Mouse (Mus musculus): ENCODE data around the gene Inpp4b.

Inpp4b gene

DNA sequence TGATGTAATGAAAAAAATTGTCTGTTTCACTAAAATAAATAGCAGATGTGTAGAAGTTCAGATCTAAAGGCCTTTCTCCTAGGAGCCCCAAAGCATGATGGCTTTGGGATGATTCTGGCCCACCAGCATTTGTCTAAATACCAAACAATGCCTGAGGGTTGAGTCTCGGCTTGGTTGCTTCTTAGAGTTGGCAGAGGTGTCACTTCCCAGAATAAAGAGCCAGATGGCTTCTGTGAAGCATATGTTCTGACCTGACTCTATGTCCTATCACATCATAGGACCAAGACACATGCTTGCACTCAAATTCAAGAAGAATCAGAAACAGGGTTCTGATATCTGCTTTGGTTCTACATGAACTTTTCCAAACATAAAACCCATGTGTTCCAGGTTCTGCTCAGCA, 365.1 kb downstream of the Inpp4b start:
- DNase-seq (ENCODE audit: low read depth, low spot score) = no peak

DNA sequence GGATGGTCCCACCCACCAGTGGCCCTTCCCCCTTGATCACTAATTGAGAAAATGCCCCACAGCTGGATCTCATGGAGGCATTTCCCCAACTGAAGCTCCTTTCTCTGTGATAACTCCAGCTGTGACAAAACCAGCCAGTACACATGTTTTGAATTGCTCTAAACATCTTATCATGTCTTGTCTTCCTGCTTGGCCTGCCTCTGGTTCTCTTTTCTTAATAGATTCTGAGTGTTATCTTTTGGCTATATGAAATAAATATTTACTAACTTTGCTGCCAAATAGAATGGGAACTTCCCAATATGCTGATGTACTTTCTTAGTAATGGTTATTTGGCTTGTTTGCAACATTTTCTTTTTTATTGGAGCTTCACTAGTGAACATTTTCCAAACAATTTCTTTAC, 389.0 kb downstream of the Inpp4b start:
- DNase-seq (ENCODE audit: low read depth, low spot score) = no peak

DNA sequence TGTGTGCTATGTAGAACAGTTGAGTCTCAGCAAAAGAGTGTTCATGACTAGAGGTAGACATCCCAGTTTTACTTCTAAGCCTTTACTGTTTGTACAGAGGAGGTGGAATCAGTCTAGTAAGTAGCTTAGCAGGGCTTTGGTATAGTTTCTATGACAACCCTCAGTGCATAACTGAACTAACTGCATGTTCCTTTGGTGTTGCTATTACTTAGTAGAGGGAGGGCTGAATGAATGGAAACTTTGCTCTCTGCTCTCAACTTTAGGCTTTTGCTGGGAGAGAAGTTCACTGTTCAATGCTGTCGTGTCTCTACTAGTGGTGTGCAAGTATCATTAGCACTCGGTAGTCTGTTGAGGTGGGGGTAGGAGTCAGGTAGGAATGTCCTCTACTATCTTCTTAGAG, 393.3 kb downstream of the Inpp4b start:
- no peak for DNase-seq (ENCODE audit: low read depth, low spot score)

DNA sequence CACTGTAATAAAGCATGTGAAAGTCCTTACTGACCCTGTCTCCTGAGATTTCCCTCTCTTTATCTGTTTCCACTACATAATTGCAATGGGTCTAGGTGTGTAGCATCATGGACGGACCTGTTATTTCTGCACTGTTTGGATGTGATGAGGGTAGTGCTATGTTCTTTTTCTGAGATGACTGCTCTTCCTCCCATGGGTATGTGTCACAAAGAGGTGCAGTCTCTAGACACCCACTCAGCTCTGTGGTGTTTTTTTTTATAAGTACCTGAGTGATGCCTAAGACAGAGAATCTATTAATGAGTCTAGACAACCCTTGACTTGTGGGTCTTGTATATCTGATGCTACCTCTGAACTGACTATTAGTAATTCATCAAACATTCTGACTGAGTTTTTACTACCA, 393.7 kb downstream of the Inpp4b start:
- no peak for DNase-seq (ENCODE audit: low read depth, low spot score)

DNA sequence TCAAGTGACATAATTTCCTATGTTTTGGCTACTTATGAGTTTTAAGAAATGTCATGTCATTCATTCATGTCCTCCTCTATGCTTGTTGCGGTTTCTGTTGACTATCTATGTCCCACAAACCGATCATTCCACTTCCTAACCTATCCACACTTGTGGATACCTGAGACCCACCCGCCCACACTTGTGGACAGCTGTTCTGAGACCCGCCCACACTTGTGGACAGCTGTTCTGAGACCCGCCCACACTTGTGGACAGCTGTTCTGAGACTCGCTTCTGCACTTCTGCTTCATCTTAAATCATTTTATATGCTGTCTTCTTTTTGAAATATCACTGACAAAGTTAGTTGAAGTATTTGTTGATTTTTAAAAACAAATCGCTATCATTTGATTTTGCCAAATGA, 400.2 kb downstream of the Inpp4b start:
- no peak for DNase-seq (ENCODE audit: low read depth, low spot score)

DNA sequence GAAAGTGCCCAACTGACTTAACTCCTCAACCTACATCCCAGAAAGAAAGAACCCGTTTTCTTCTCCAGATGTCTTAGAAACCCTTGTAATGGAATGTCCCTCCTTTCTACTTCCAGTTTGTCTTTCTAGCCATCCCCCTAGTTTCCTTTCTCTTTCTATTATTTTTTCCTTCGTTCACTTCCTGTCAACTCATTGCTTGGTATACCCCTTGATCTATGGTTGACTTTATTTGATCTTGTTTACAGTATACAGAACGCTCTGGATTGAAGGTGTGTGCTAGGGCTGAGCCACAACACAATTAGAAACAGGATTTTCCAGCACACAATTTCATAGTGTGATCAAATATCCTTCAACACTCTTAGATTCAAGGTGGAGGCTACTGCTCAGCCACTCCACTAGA, 400.7 kb downstream of the Inpp4b start:
- no peak for DNase-seq (ENCODE audit: low read depth, low spot score)

DNA sequence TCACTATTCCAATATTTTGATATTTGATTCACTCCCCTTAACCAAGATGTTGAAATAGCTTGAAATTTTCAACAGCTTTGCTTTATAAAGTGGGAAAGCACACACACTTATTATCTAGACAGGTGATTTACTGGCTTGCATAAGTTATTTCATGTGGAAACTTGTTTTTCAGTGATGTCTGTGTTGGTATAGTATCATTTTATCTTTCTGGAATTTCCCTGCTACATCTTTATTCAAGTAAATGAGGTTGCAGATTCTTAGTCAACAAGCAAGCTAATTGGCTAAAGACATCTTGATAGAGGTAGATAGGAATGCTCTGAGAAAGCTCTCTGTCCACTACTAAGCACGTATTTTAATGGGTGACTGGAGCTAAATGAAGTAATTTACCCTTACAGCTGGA, 403.1 kb downstream of the Inpp4b start:
- DNase-seq (ENCODE audit: low read depth, low spot score) = no peak

DNA sequence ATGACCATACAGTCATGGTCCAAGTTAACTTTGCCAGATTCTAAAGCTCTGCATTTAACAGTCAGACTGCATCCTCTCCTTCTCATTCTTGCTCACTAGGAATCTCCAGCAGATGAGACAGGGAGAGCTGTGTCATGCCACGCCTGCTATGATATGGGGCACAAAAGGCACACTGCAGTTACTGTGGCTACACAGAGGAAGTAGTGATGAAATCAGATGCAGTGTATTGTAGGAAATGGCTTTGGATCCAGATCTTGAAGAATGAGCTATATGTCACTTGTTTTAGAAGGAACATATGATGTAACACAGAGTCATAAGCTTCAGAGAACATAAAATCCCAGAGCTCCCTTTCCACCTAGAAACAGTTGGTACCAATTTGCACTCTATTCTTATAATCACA, 408.8 kb downstream of the Inpp4b start:
- no peak for DNase-seq (ENCODE audit: low read depth, low spot score)

DNA sequence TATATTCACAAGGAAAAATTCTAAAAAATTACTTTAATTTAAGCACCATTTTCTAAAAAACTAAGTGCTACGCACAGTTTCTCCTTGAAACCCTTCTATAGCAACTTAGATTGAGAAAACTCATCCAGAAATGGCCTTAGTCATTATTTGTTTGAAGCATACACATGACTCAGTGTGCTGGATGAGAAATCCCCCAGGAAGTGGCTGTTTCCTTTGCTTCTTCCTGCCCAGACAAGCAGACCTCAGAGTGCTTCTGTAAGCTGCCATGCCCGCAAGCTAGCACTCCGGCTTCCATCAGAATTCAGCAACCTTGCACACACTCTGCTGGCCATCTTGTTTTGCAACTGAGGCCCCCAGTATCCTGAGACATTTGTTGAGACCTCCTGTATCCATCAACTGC, 414.3 kb downstream of the Inpp4b start:
- no peak for DNase-seq (ENCODE audit: low read depth, low spot score)

DNA sequence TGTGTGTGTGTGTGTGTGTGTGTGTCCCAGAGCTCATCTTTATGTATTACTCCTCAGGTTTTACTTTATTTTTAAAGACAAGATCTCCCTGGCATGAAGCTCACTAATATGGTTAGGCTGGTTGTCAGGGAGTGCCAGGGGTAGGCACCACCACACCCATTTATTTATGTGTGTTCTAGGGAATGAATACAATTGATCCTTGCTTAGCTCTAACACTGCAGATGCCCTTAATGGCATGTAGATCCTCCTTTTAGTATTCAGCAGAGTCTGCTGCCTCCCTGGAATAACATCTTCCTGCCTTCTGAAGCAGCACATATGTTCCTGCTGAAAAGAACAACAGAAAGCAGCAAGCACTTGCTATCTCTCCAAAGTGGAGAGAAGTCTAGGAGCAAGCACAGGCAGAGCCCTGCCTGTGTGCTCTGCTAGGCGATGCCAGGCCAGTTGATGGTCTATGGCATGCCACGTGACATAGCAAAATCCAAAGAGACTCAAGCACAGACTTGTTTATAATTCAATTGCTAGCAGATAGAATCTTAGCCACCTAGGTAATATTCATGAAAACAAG, 415.3 kb downstream of the Inpp4b start:
- no peak for DNase-seq (ENCODE audit: low read depth, low spot score)

DNA sequence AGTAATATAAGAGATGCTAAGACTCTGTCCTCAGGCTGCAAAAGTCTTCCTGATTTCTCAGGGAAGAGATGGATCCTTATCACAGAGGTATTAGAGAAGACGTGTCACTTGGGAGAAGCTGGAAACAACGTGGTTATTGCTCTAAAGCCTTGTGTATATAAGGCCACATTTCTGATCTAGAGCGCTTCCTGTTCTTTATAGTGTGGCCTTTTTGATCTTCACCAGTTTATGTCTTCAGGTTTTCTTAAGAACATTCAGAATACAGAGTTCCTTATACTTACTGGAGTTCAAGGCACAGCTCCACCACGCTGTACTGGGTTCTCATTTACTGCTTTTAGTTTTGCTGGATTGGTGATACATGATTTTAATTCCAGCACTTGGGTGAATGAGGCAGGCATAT, 419.1 kb downstream of the Inpp4b start:
- DNase-seq (ENCODE audit: low read depth, low spot score) = no peak

DNA sequence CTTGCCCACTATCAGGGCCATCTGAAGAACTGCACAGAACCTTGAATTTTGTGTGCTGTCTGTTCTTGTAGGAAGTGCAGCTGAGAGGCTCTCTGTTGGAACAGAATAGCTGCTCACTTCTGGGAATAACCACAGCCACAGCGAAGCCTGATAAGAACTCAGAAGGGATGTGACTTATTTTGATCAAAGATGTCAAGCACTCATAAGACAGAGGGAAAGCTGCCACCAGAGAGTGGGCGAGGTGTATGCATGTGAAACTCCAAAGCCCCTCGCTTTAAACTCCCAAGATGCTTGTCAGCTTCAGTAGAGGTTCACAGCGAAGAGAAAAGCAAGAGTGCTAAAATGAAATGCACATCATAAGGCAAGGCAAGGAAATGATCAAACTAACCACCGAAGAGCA, 423.7 kb downstream of the Inpp4b start:
- no peak for DNase-seq (ENCODE audit: low read depth, low spot score)

DNA sequence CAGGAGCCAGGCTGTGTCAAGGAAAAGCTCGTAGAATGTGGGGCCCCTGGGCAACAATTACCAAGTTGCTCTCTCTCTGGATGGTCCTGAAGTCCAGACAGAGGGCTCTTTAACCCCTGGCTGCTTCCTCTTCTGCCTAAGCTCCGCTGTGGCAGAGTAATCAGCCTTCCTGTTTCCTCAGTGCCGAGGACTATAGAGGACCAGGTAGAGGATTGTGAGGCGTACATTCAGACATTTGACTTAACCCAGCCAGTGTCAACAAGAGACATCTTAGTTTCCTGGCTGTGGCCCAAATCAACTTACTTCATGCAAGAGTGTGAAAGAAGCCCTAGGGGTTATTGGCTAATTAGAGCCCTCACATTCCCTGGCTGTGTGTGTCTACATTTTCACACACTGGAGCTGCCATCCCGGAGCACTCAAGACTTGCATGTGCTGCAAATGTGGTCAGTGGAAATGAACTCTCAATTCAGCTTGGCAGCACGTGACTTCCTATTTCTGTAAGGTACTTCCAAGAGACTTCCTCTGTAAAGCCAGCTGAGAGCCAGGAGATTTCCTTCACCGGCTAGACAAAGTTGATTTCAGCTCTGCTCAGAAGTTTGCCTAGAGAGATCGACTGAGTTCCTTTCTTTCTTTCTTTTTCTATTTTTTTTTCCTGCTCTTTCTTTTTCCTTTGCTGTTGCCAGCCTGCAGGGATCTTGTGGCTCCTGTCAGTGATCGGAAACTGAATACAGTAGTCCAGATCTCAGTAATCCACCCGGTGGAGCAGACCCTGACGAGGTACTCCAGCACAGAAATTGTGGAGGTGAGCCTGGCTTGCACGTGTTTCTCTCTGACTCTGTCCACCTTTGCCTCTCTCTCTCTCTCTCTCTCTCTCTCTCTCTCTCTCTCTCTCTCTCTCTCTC, 425.3 kb downstream of the Inpp4b start:
- no peak for DNase-seq (ENCODE audit: low read depth, low spot score)

DNA sequence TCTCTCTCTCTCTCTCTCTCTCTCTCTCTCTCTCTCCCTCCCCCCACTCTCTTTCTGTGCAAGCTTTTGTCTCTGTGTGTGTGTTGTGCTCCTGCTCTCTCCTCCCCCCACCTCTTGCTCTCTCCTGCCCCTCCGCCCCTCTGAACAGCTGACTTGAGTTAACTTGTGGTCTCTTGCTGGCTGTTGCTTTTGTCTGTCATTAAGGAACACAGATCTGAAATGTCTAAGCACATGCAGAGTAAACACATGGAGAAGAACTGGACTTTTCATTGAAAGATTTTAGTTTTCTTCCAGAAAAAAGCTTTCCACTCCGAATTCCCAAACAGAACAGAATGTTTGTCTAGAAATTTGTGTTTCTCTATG, 425.9 kb downstream of the Inpp4b start:
- DNase-seq (ENCODE audit: low read depth, low spot score) = no peak

DNA sequence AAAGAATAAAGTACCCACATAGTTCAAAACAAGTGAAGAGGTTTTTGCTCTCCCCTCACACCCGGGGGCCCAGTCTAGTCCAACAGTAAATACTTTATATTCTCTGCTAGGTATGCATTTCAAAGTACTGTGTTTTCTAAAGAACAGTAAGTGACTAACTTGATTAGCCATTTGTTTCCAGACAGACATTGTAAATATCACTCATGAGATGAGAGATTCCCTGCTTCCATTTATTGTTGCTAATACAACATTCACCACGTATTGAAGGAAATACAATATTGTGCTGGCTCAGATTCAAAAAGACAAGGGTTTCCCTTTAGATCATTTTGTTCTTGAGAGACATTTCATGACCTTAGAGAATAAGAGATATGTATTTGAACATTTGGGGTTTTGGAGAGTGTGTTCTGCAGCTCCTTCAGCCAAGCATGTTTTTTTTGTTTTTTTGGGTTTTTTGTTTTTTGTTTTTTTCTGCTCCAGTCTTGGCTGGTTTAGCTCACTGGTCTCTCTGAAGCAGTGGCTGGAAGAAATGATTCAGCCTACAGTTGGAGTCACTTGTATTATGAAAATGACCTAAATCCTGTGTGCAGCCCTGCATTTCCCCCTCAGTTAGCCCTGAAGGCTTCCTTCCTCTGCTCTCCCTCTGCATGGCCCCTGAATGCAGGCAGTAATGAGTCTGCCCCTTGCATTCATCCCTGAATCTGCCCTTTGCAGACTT, 426.5 kb downstream of the Inpp4b start:
- DNase-seq (ENCODE audit: low read depth, low spot score) = no peak

DNA sequence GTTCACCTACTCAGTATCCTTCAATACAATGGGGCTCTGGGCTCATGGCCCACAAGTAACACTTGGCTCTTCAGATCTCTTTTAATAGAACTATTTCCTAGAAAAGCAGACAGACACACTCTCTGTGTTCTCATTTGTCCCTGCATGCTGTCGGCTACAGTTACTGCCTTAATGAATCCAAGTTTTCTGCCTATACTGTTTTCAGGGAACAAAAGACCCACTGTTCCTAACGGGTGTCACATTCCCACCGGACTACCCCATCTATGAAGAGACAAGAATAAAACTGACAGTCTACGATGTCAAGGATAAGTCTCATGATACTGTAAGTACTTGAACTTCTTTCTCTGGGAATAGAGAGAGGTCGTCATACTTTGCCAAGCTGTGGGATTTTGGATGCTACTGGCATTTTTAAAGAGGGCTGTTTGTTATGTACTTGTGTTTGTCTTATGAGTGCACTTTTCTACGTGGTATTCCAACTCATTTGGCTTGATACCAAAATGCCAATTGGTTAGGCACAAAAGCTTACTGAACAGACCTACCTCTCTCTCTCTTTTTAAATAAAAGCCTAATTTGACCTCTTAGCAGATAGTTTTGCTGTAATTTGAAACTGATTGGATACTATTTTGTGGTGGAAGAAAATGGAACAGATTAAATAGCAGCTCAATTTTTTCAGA, 428.4 kb downstream of the Inpp4b start:
- no peak for DNase-seq (ENCODE audit: low read depth, low spot score)

DNA sequence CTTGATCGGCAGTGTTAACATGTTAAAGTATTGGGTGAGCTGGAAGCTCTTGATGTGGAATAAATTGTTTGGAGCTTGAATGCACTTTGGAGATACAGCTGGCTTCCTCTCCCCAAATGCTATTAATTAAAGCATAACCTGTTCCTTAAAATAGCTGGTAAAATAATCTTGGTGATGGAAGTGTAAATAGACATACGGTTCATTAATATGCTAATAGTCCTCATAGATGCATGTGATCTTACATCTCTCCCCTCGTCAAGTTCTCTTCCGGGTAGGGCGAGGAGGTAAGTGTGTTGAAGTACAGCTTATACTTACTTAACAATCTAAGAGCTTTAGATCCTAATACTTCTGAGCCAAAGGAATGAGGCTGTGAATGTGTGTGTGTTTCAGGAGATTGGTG, 430.5 kb downstream of the Inpp4b start:
- DNase-seq (ENCODE audit: low read depth, low spot score) = no peak

DNA sequence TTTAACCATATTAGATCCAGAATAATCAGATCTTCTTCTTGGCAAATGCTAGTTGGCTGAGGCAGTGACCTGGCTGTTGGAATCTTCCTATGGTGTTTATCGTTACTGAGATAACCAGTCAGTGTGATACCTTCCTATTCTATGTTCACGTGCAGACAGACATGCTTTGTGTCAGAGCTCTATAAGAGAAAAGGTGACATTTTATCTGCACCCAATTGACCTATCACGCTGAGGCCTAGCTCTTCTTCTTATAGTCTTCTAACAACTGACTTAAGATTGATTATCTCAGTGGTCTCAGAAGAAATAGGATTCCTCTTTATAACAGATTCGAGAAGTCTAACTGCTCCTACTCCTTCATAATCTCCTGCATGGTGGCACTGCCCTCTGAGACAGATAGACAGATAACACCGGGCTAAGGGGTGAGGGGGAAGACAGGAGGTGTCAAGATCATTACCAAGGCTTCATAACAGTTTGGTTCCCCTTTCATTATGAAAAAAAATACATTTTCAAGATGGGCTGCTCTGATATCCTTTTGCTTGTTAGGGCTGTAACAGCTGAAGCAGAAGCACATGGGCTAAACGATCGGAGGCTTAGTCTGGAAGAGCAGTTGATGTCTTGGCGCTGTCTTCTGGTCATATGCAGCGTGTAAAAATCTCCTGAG, 431.1 kb downstream of the Inpp4b start:
- DNase-seq (ENCODE audit: low read depth, low spot score) = no peak

DNA sequence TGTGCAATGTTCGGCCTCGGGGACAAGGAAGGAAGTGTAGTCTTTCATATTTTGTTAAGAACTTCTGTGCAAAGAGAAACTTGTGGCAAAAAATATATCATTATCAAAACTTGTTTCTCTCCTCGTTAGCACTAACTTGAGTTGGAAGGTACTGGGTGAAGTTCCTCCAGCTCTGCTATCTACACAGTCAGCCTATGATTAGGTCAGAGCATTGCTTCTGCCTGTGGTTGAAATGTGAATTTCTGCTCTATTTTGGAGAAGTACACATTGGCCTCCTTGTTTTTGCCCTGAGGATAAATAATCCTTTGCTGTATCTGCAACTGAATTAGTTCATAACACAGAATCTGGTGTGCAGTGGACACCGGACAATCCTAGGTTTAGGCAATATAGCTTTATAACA, 431.7 kb downstream of the Inpp4b start:
- no peak for DNase-seq (ENCODE audit: low read depth, low spot score)

DNA sequence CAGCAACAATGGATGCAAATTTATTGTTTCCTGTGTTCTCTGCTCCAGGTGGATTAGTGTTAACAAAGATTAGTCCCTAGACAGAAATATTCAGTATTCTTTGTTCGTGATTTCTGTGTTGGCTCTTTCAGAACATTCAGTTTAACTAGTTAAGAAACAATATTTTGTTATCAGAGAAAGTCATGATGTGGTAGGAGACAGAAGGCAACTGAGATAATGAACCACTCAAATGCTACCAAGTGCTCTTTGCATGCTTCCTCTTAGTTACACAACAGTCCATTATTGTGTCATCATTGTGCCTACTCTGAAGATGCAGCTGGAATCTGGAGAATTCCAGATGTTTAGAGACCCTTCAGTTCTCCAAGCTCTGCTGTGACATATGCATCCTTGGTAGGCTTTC, 432.1 kb downstream of the Inpp4b start:
- no peak for DNase-seq (ENCODE audit: low read depth, low spot score)

DNA sequence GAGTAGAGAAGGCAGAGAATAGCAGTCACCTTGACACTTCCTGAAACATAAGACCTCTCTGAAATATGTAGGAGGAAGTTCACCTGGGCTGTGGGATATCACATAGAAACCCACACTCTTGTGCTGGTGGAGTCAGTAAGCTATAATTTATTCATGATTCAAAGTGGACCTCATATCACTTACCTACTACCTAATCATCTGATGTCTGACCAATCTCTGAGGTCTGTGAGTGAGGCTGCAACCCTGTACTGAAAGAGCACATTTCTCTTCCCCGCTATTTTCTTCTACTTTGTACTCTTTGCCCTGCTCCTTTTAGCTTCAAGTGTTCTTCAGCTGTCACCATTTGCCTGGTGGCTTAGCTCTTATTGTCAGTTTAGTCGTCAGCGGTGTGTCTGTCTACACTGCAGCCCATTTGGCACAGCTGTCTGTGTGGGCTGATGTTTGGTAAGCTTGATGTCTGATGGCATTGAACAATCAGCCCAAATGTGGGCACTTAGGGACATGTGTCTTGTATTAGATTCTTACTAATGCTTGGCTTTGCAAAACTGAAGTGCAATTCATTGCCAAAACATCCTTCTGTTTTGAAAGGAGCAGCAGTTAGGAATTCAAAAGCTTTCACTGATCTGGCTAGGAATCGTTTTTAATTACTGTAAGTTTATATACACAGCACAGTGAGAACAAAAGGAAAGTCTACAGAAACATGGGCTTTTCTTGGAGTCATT, 434.3 kb downstream of the Inpp4b start:
- DNase-seq (ENCODE audit: low read depth, low spot score) = no peak

Measured in retina, adult 2 months (tissue).